Mouse (Mus musculus): ENCODE measurements at regions not wholly inside any gene's neighbourhood (a gene's known extent, or its start where the extent isn't known, plus 50 kb on each side); places are given as distances from the start of the nearest gene placed in this dataset.
"Not testable (repeated sequence)": the region's sequence is repeated elsewhere in the genome, so short reads cannot be mapped to it uniquely, and the experiment has no call there.

DNA sequence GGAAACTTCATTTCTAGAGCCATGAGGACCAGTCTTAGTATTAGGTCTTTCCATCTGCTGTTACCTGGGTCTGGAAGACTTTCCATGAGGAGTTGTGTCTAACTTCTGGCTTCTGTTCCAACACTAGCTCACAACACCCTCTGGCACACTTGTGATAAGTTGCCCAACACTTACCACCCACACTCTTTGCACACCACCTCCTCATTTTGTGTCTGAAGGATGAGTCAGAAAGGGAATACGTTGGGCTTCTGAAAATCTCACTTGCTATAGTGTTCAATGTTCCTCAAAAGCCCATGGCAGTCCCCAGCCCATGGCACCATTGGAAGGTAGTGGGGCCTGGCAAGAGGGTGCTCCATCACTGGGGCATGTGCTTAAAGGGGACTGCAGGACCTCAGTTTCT, 161.5 kb downstream of the Cartpt start:
- no peak for DNase-seq (ENCODE audit: low read depth, low spot score)

DNA sequence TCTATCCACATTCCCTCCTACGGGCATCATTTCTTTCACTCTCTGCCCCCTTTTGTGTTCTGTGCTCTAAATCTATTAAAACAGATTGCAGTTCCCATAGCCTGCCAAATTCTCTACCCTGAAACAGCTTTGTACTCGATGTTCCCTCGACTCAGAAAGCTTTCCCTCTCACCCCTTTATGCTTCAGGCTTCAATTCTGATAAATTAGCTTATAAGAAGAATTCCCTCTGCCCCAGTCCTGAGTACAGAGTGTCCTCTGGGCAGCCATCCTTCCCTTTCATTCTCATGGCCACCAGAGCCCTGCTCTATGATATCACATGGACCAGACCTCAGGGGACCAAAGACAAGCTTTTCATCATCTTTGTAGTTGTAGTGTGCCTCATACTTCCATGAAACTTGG, 163.6 kb downstream of the Cartpt start:
- no peak for DNase-seq (ENCODE audit: low read depth, low spot score)

DNA sequence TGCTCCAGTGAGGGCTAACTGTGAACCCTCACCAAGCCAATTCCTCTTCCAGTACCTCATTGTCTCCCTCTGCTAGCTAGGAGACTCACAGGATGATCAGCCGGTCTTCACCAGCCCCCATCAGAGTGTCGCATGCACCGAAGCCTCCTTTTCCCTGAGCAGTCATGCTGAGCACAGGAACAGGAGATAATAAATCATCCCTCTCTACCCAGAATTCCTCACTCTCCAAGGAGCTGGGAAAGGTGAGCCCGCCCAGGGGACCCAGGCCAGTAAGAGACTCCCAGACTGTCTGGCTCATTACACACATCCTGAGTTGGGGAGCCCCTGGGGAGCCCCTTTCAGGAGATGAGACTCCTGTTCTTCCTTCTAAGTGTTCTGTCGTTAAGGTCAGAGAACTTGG, 171.7 kb downstream of the Cartpt start:
- no peak for DNase-seq (ENCODE audit: low read depth, low spot score)

DNA sequence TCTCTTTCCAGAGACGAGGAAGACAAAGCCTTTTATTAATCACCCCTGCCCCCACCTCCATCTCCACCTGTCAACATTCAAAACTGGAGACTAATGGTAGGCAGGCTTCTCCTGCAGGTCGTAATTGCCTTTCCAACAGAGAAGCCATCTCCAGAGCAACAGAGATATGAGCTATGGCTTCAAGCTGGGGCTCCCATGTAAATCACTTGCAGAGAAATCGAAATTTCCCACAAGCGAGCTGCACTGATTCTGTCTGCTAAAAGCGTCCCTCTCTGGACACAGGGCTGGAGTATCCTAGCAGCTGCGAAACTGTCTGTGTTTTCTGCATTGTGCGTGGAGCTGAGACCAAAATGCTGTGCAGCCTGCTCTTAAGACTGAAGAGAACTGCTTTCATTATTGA, 176.6 kb downstream of the Cartpt start:
- DNase-seq (ENCODE audit: low read depth, low spot score) = no peak

DNA sequence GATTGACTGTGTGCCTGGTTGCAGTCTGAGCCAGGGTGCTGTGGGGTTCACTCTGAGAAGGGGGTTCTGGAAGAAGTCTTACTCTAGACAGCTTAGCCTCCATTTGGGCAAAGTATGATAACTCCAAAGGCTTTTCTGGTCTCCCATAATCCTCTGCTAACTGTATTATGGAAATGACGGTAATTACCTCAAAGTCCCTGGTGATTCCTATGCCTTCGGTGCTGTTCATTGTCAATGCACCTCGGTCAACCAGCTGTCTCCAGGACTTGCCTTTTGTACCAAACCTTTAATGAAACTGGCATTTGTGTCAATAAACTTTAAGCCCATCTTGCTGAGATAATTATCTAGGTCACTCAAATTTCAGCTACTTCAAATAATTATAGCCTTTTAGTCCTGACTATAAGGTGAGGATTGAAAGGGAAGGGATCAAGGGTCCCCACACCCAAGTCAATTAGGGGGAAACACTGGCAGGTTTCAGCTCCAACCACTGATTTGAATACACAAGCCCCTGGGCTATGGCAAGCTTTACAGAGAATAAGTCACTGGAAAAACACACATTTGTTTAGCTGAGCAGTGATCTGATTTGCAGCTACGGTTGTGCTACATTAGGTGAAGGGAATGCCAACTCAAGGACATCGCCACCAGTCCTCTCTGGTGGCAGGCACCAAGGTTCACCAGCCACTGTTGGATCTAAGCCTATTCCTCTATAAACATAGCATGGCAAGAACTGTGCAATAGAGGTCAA, 177.5 kb downstream of the Cartpt start:
- DNase-seq (ENCODE audit: low read depth, low spot score) = no peak

DNA sequence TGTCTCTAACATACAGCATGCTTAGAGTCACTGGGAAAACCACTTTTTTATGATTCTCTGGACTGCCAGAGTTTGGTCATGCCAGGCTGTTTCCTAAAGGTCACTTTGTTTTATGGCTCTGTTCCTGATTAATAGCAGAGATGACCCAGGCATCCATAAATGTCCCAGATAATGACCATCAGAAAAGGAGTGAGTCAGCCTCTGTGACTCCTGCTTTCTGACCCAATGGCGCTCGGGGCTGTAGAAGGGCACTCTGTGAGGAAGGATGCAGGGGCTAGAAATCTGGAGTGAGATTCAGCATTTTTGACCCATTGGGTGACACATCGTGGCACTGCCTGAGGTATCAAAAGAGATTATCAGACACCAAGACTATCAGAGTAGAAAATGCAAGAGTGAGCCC, 180.3 kb downstream of the Cartpt start:
- DNase-seq (ENCODE audit: low read depth, low spot score) = no peak

DNA sequence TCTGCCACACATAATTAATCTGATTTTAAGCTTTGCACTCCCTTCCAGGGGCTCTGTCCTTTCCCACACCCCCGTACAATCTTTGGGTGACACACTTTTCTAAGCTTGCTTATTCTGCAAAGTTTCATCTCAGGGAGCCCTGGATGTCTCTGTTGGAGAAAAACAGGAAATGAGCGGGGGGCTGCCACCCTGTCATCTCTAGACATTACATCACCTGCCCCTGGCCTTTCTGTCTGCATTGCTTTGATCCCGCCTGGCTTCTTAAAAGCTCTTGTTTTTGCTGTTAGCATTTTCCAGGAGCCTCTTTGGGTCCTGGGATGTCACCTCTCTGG, 180.2 kb upstream of the Map1b start:
- DNase-seq (ENCODE audit: low read depth, low spot score) = no peak

DNA sequence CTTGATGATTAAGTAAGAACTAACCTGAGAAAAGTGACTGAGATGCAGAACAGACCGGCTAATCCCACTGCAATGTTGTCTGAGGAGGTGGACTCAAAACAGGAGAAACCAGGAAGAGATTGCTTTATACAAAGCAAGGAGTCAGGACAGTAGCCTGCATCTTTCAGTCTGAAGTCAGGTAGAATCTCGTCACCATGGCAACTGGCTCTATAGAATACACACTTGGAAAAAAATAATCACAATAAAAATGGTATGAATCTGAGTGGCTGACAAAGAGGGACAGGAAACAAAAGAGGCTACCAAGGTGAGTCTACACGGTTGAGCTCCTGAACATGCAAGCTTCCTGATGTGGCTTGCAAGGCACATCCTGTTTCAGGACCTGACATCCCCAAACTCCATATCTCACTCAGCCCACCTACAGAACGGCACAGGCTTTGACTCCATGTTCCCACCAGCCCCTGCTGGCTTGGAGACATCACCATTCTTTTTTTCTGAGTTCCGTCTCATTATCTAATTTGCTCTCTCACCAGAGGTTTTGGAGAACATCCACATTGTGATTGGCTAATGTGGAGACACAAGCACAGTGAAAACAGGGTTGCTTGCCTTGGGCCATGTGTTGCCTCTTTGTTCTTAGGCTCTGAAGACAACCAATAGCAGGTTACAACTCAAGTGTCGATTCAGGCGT, 179.7 kb upstream of the Map1b start:
- no peak for DNase-seq (ENCODE audit: low read depth, low spot score)

DNA sequence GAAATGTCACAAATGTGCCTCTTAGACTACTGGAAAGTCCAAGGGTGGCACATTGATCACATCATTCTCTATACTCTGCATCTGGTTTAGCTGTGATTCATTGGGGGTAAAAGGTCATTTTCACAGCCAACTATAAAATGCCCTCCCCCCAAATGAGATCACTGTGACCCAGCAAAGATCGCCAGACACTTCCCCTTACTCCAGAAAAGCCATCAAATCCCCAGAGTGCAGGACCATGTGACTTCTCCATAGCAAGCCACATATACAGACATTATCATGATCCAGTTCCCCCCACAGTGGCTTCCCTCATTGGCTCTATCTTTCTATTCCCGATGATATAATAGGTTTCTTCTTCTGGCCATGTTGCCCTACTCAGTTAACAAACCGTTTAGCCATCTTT, 163.6 kb upstream of the Map1b start:
- DNase-seq (ENCODE audit: low read depth, low spot score) = no peak

DNA sequence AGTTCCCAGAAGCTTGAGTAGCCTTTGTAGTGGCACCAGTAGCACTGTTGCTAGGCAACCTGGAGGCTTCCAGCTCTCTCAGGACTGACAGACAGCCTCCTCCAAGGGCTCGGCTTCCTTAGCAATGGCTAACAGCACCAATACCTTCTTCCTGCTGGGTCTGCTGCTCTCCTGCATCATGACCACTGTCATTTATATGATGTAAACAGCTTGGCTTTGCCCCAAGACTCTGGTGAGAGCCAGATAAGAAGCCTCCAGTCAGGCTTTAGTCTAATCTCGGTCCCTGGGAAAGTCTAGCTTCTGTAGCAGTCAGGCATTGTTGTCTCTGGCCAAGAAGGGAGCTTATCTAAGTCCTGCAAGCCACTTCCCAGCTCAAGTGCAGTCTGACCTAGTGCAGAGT, 163.1 kb upstream of the Map1b start:
- DNase-seq (ENCODE audit: low read depth, low spot score) = no peak

DNA sequence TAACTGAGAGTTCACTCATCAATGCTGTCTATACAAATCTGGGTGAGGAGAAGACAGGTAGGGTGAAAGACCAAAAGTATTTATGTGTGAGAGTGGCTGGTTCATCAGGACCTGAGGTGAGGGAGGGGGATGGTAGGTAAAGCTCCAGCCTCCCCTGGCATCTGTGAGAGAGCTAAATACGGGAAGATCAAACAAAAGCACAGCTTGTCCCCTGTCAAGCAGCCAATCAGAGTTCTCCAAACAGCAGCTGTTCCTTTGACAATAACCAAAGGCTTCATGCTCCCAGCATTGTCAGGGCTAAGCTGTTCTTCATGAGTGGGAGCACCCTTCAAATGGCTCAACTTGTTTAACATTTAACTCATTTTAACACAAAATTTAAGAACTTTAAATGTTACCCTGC, 160.1 kb upstream of the Map1b start:
- no peak for DNase-seq (ENCODE audit: low read depth, low spot score)

DNA sequence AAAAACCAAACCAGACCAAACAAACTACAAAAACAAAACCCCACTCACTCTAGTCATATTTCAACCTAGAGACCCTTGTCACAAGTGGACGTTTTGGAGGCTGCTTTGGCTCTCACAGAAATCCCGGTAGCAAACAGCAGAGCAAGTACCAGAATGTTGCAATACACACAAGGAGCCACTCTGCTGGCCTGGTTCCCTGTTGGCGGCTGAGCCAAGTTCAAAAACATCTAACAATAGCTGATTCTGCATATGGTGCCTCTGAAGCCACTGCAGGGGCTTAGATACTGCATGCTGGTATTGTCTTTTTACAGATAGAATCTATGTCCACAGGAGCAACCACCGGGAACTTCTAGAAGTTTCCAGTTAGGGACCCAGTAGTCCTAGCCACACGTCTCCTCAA, 159.6 kb upstream of the Map1b start:
- no peak for DNase-seq (ENCODE audit: low read depth, low spot score)

DNA sequence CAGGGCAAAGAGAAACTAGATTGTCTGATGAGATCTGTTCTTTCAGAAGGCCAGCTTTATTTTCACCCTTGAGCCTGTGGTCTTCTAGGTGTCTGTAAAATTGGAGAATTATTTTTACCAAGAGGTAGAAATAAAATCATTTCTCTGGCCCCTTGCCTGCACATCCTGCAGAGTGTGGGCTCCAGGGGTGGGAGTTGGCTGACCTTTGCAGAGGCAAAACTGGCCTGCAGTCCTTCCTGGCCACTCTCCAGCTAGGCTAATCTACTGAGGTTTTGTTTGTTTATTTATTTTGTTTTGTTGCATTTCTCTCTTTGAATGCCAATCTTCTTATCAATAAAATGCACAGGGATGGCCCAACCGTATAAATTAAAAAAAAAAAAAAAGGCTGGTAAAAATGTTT, 156.4 kb upstream of the Map1b start:
- DNase-seq (ENCODE audit: low read depth, low spot score) = no peak

DNA sequence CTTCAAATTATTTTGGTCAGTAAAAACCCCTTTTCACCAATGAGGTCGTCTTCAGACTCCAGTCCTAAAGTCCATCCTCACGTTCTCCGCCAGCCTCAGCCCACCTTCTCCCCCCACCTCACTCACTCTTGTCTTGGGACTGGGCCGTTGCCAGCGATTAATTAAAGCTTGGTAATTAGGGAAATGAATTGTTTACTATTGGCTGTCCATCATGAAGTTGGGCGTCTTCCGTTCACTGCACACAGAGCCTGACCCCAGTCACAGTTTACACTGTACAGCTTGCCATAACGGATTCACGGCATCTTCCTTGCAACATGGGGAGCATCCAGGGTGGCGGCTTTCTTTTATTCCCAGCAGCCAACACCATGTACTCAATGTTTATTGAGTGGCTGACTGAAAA, 155.4 kb upstream of the Map1b start:
- DNase-seq (ENCODE audit: low read depth, low spot score) = no peak

DNA sequence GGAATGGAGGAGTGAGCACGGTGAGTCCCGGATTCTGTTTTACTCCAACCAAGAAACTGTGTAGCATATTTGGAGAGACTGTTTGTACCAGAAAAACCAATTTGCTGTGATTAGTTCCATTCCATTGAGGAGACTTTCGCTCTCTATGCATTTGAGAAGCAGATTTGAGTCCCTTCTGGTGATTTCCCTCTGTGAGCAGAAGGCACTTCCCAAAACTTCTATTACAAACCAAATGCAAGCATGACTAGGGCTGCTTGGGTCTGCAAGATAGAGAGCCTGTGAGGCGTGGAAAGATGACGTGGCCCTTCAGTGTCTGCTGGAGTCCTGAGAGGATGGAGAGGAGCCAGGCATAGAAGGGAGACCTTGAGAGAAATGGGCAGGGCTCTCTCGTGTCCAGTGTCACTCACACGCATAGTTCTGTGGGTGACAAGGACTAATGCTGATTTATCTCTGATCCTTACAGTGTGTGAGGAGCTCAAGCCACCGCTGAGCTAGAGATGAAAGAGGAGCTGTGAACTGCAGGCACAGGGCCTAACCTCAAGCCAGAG, 153.7 kb upstream of the Map1b start:
- DNase-seq (ENCODE audit: low read depth, low spot score) = no peak

DNA sequence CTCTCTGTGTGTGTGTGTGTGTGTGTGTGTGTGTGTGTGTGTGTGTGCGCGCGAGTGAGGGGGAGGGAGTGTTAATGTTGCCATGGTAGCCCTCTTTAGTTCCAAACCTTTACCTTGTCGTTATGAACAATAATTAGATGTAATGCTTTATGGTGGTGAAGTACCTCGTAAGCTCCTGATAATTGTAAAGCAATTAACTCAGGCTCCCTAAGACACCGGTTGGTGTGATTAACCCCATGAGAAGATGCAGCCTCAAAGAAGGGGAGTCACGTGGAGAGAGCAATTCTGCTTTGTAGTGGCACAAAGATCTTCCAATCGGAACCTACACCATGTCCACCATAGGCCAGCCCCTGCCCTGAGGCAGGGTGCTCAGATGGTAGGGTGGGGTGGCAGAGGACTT, 152.3 kb upstream of the Map1b start:
- no peak for DNase-seq (ENCODE audit: low read depth, low spot score)

DNA sequence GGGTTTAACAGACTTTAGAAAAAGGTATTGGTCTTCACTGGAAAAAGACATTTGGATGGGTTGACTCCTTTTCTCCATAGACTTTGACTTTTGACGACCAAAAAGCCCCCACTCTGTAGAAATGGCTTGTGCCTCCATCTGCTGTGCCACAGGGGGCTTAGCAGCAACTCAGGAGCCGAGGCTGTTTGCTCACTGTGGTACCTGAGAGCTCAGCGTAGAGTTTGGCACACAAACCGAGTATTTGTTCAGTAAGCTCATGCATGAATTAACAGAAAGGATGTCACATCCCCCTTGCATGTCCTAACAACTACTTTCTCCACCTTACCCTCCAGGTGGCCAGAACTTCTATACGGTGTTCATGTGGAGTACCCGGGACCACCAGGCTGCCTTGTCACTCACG, 149.7 kb upstream of the Map1b start:
- DNase-seq (ENCODE audit: low read depth, low spot score) = no peak

DNA sequence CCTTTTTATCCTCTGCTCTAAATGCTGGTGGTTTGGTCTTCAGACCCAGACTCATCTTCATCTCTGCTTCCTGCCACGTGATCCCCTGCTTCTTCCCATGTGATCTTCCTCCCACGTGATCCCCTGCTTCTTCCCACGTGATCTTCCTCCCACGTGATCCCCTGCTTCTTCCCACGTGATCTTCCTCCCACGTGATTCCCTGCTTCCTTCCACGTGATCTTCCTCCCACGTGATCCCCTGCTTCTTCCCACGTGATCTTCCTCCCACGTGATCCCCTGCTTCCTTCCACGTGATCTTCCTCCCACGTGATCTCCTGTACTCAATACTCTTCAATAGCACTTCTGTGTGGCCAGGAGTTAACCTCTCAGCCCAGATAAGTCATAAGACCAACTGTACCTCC, 147.1 kb upstream of the Map1b start:
- not testable (repeated sequence) for DNase-seq (ENCODE audit: low read depth, low spot score)

DNA sequence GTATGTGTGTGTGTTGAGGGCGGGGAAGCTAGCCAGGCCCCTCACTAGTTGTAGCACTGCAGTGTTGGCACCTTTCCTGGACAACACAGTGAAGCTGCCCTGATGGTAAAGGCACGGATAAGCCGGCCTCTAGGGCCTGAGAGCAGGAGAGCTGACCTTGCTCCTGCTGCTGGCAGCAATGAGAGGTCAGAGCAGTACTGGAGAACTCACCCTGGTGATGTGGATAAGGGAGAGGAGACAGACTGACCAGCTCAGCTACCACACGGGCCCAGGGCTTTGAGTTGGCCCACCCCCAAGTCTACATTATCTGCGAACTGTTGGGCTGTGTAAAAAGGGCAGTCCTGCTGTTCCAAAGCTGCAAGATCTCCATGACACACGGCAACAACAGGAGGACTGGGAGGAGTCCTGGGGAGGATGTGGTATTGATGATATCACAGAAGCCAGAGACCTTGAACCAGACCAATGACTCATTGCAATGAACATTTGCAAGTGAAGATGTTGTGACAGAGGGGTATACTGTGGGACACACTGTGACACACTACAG, 131.4 kb upstream of the Map1b start:
- peak; percentile 7 for DNase-seq (ENCODE audit: low read depth, low spot score)

DNA sequence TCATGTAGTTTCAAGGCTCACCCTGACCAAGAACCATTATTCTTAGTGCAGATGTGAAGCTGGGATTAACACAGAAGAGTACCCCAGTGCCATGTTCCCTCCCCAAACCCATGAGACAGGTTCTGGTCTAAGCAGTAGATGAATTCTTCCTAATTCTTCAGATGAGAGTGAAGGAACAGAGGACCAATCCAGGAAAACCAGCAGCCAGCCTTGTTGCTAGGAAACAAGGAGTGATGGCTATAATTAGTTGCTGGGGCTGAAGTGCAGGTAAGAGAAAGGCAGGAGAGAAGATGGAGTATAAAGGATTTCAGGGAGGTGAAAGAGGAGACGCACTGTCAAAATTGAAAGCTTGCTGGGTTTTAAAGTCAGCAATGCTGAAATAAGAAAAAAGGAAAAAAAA, 128.4 kb upstream of the Map1b start:
- DNase-seq (ENCODE audit: low read depth, low spot score) = no peak

DNA sequence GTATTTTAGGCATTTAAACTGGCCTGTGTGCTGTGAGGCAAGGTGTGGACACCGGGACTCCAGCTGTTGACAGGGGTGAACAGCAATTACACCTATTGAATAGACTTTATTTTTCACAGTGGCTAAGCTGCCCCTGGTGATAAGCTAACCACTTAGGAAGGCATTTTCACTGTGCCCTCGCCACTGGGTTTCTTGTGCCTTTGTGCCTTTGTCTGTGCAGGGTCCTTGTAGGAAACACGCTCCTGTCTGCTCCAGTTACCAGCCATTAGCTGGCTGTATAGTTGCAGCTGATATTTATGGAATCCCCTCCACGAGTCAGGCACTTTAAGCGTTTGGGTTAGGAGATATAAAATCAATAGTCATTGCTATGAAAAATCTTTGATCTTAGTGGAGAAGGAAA, 126.5 kb upstream of the Map1b start:
- DNase-seq (ENCODE audit: low read depth, low spot score) = no peak

DNA sequence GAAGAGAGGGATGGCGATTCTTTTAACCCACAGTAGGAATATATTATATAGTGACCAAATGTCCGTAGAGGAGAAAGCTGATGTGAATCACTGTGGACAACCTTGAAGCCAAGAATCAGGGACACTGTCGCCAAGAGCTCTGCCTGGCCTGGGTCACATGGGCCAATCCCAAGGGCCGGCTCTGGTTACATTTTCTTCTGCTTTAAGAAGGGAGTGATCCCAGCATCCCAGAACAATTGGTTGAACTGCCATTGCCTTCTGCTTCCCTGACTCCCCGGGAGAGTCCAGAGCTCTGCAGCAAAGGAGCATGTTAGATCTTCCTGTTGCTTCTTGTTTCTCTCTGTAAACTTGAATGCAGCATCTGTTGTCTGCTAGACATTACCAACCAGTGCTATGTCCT, 126.0 kb upstream of the Map1b start:
- DNase-seq (ENCODE audit: low read depth, low spot score) = no peak
